Comparison of ENCODE assay signal across 10 mouse cellular contexts in the genomic region with DNA sequence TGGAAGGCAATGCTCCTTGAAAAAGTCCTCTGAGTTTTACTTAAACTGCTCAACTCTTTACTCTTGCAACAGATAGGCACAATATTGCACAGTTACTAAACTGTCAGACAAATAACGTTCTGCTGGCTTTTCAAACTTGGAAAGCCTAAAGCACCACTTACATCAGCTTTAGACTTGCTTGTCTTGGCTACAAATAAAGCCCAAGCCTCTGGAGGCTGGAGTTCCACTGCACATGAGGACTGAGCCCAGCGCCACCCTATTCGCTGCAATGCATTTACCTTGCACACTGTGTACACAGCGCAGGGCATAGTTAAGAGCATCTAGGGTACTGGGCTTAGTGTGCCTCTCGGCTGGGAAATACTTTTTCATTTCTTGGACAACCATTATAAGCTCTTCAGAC. TPM values are rescaled to one million over a fixed set of nuclear protein-coding genes. Genes with fewer than 3 reads are reported as not detected.
DNase-seq lines count a peak whose midpoint lies in the region; ATAC-seq and TF ChIP-seq lines count a peak whose summit lies in the region.
"Had no signal": no experiment of that assay in that cellular context is flagged by ENCODE, and none has a peak within 500 bp of the region (broad histone marks: within the 10 kb centered on the region; RNA-seq: fewer than 3 reads in every experiment).

No protein-coding gene starts in this region.

- peak overlapping the region; percentile 98; the same call in 1 of the 2 replicates for H3K4me2 ChIP-seq in forebrain, embryonic 11.5 days (ENCODE audit: low read depth, low read length, severe bottlenecking)
- H3K4me2 ChIP-seq in hindbrain, embryonic 14.5 days (replicated peaks): peak overlapping the region; percentile 99
- peak overlapping the region; percentile 93 for H3K4me2 ChIP-seq in myocyte (ENCODE audit: low read depth)

- no peak overlapping the region for H3K9ac ChIP-seq in forebrain, embryonic 11.5 days (ENCODE audit: low read length)
- H3K9ac ChIP-seq in hindbrain, embryonic 14.5 days: no peak overlapping the region
- peak overlapping the region; percentile 81 for H3K9ac ChIP-seq in liver, adult 2 months (ENCODE audit: low read depth, low read length)

- TF ChIP-seq POLR2A in liver, adult 2 months (IDR thresholded peaks at IDR 0.05; ENCODE audit: extremely low read depth, insufficient read depth, low read length): no peak
- no peak for TF ChIP-seq POLR2A in myocyte (IDR thresholded peaks at IDR 0.05; ENCODE audit: insufficient read length, low read depth)

- H3K27me3 ChIP-seq in forebrain, embryonic 11.5 days (ENCODE audit: control insufficient read depth, insufficient read depth, low read length): no peaks in the 10 kb centered on the region; the same call in 1 of the 2 replicates
- H3K27me3 ChIP-seq in hindbrain, embryonic 14.5 days (ENCODE audit: control insufficient read depth, insufficient read depth, low read length): peaks cover 11% of the 10 kb centered on the region
- no peaks in the 10 kb centered on the region for H3K27me3 ChIP-seq in liver, adult 2 months (ENCODE audit: control insufficient read depth, insufficient read depth, low read length)
- no peaks in the 10 kb centered on the region for H3K27me3 ChIP-seq in myocyte (ENCODE audit: control insufficient read depth, insufficient read depth, insufficient read length)

- no peak; the same call in 1 of the 2 replicates for TF ChIP-seq CTCF in left cerebral cortex, adult 2 months (IDR thresholded peaks at IDR 0.05)
- no peak for TF ChIP-seq CTCF in liver, adult 2 months (IDR thresholded peaks at IDR 0.05; ENCODE audit: low read depth, low read length)

- H3K36me3 ChIP-seq in forebrain, embryonic 11.5 days (ENCODE audit: control insufficient read depth, insufficient read depth, low read length): no peaks in the 10 kb centered on the region
- H3K36me3 ChIP-seq in hindbrain, embryonic 14.5 days (replicated peaks; ENCODE audit: control insufficient read depth, insufficient read depth): peaks cover 18% of the 10 kb centered on the region
- peaks cover 25% of the 10 kb centered on the region for H3K36me3 ChIP-seq in liver, adult 2 months (ENCODE audit: control insufficient read depth, insufficient read depth, low read length)
- H3K36me3 ChIP-seq in myocyte (ENCODE audit: control insufficient read depth, insufficient read depth): peaks cover 7% of the 10 kb centered on the region

- H3K4me3 ChIP-seq in left cerebral cortex, adult 2 months: peak overlapping the region; percentile 83
- no peak overlapping the region; the same call in 1 of the 2 replicates for H3K4me3 ChIP-seq in forebrain, embryonic 11.5 days (ENCODE audit: low read depth, low read length)
- H3K4me3 ChIP-seq in hindbrain, embryonic 14.5 days (replicated peaks; ENCODE audit: low read length): no peak overlapping the region
- H3K4me3 ChIP-seq in liver, adult 2 months (ENCODE audit: insufficient read depth, low read depth, low read length): peak overlapping the region; percentile 72
- peak overlapping the region; percentile 53 for H3K4me3 ChIP-seq in myocyte

- no peaks in the 10 kb centered on the region for H3K9me3 ChIP-seq in forebrain, embryonic 11.5 days (ENCODE audit: control insufficient read depth, low read length)
- H3K9me3 ChIP-seq in hindbrain, embryonic 14.5 days (ENCODE audit: control insufficient read depth, low read length): no peaks in the 10 kb centered on the region

- H3K4me1 ChIP-seq in forebrain, embryonic 11.5 days (replicated peaks; ENCODE audit: control insufficient read depth, insufficient read depth, low read length): peaks cover 6% of the 10 kb centered on the region; the same call in 1 of the 2 replicates
- H3K4me1 ChIP-seq in hindbrain, embryonic 14.5 days (replicated peaks; ENCODE audit: control insufficient read depth, insufficient read depth, low read length): peaks cover 8% of the 10 kb centered on the region
- H3K4me1 ChIP-seq in liver, adult 2 months (ENCODE audit: control insufficient read depth, insufficient read depth, low read length): peaks cover 7% of the 10 kb centered on the region; the same call in 1 of the 2 replicates

- H3K27ac ChIP-seq in left cerebral cortex, adult 2 months: no peak overlapping the region; the same call in 1 of the 2 replicates
- no peak overlapping the region for H3K27ac ChIP-seq in forebrain, embryonic 11.5 days (ENCODE audit: low read depth, low read length)
- no peak overlapping the region for H3K27ac ChIP-seq in hindbrain, embryonic 14.5 days
- H3K27ac ChIP-seq in liver, adult 2 months (replicated peaks; ENCODE audit: insufficient read depth, low read depth, low read length): peak overlapping the region; percentile 90

- WGBS in forebrain, embryonic 11.5 days: 55% methylated on average over 5 of the region's 5 CpGs
- WGBS in hindbrain, embryonic 14.5 days: 55% methylated on average over 5 of the region's 5 CpGs
- WGBS in liver, adult 2 months: 15% methylated on average over 5 of the region's 5 CpGs

- H3K79me2 ChIP-seq in liver, adult 2 months (ENCODE audit: control insufficient read depth, insufficient read depth, low read length): no peaks in the 10 kb centered on the region
- no peaks in the 10 kb centered on the region for H3K79me2 ChIP-seq in myocyte (ENCODE audit: control insufficient read depth, insufficient read depth)

- intact Hi-C loops in left cerebral cortex, adult 2 months (cut with DNase I): loop anchor here (5.0 kb wide), 1 partner anchor 131 kb away; the partner anchor contains the start of genes Park7 and Tnfrsf9

- no peak for ATAC-seq in forebrain, embryonic 11.5 days (replicated peaks; ENCODE audit: low FRiP score)
- no peak for ATAC-seq in hindbrain, embryonic 14.5 days (ENCODE audit: low FRiP score)
- no peak for ATAC-seq in CD4-positive, CD25-positive, alpha-beta regulatory T cell, adult 4 months

- DNase-seq in left cerebral cortex, adult 2 months (ENCODE audit: extremely low spot score in 1 of 2, low spot score in 2 of 2): peak in 1 of 2 experiments; percentile 24
- no peak for DNase-seq in left cerebral cortex, adult 9 months (ENCODE audit: low spot score in 2 of 2)
- DNase-seq in forebrain, embryonic 11.5 days (ENCODE audit: low spot score): no peak
- DNase-seq in hindbrain, embryonic 14.5 days (ENCODE audit: low spot score): no peak
- peak; percentile 75 for DNase-seq in liver, adult 2 months (ENCODE audit: extremely low read depth, low read depth, low spot score)
- DNase-seq in thymus, postnatal 36 days: no peak

- no peak overlapping the region for H3ac ChIP-seq in myocyte (ENCODE audit: control insufficient read depth, insufficient read length)

TF ChIP-seq in myocyte, 11 proteins besides CTCF, POLR2A, EP300 and RAD21:
- TF ChIP-seq POLR2AphosphoS2 (IDR thresholded peaks at IDR 0.05; ENCODE audit: insufficient read length, low read depth): no peak
- TF ChIP-seq MYOG (IDR thresholded peaks at IDR 0.05; ENCODE audit: control insufficient read depth in 1 of 3, insufficient read depth in 1 of 3, insufficient read length in 2 of 3, low read depth in 2 of 3): no peak
- no peak for TF ChIP-seq USF1 (IDR thresholded peaks at IDR 0.05; ENCODE audit: low read depth)
- no peak for TF ChIP-seq TCF12 (IDR thresholded peaks at IDR 0.05; ENCODE audit: insufficient read depth, poor library complexity, severe bottlenecking)
- no peak for TF ChIP-seq SRF (IDR thresholded peaks at IDR 0.05; ENCODE audit: control insufficient read depth, insufficient read length, low read depth)
- no peak for TF ChIP-seq MAX (IDR thresholded peaks at IDR 0.05; ENCODE audit: low read depth)
- no peak for TF ChIP-seq MYOD1 (IDR thresholded peaks at IDR 0.05; ENCODE audit: control insufficient read depth in 1 of 3, insufficient read length in 2 of 3, low read depth in 2 of 3)
- no peak for TF ChIP-seq E2F4 (IDR thresholded peaks at IDR 0.05; ENCODE audit: insufficient read depth)
- TF ChIP-seq TCF3 (IDR thresholded peaks at IDR 0.05; ENCODE audit: insufficient read length, low read depth): no peak
- no peak for TF ChIP-seq REST (IDR thresholded peaks at IDR 0.05; ENCODE audit: insufficient read depth, insufficient read length)
- TF ChIP-seq CEBPB (IDR thresholded peaks at IDR 0.05; ENCODE audit: insufficient read depth, poor library complexity, severe bottlenecking): no peak
TF ChIP-seq in myocyte: peak in this region for 0.

RNA-seq across cellular contexts. Expression of gene Per3, which starts 1.2 kb away (rescaled TPM):
- 10 to 100 TPM; 25.1 to 29.9 TPM for total RNA-seq in left cerebral cortex, adult 2 months (2021)
- 5.5 and 6.7 TPM in 2 replicates for polyA plus RNA-seq in forebrain, embryonic 11.5 days (2014; fragmentation: Nextera tagmentation; extraction: Ambion mirVana)
- polyA plus RNA-seq in hindbrain, embryonic 14.5 days (2014; fragmentation: Nextera tagmentation; extraction: Ambion mirVana): 3.9 and 5.1 TPM in 2 replicates
- total RNA-seq in liver, adult 2 months (2014; rRNA removed): 23.2 and 28.9 TPM in 2 replicates
- polyA plus RNA-seq in liver, adult 2 months (2012; rRNA removed): 1.6 and 4.0 TPM in 2 replicates
- polyA plus RNA-seq in myocyte (2012; fragmentation: generic; extraction: Trizol): 2.1 TPM
- 1 to 10 TPM; 4.7 to 5.2 TPM for polyA plus RNA-seq in CD4-positive, CD25-positive, alpha-beta regulatory T cell, adult 4 months (2017; shearing (Covaris generic))

RNA-seq across cellular contexts. Expression of gene Vamp3, which starts 14.5 kb away (rescaled TPM):
- total RNA-seq in left cerebral cortex, adult 2 months (2021): 10 to 100 TPM; 29.6 to 32.5 TPM
- 96.1 and 109 TPM in 2 replicates for polyA plus RNA-seq in forebrain, embryonic 11.5 days (2014; fragmentation: Nextera tagmentation; extraction: Ambion mirVana)
- polyA plus RNA-seq in hindbrain, embryonic 14.5 days (2014; fragmentation: Nextera tagmentation; extraction: Ambion mirVana): 29.9 and 43.2 TPM in 2 replicates
- 16.4 and 18.4 TPM in 2 replicates for total RNA-seq in liver, adult 2 months (2014; rRNA removed)
- polyA plus RNA-seq in liver, adult 2 months (2012; rRNA removed): 5.8 and 5.9 TPM in 2 replicates
- polyA plus RNA-seq in myocyte (2012; fragmentation: generic; extraction: Trizol): 58.2 TPM
- polyA plus RNA-seq in CD4-positive, CD25-positive, alpha-beta regulatory T cell, adult 4 months (2017; shearing (Covaris generic)): 10 to 100 TPM; 41.7 to 53.2 TPM

RNA-seq across cellular contexts. Expression of gene Gm13090, which starts 46.1 kb away (rescaled TPM):
- total RNA-seq in left cerebral cortex, adult 2 months (2021): not detected
- polyA plus RNA-seq in forebrain, embryonic 11.5 days (2014; fragmentation: Nextera tagmentation; extraction: Ambion mirVana): 0.39 TPM in 1 of 2 replicates, not detected in the other
- 0.30 and 0.36 TPM in 2 replicates for polyA plus RNA-seq in hindbrain, embryonic 14.5 days (2014; fragmentation: Nextera tagmentation; extraction: Ambion mirVana)
- total RNA-seq in liver, adult 2 months (2014; rRNA removed): not detected in 2 replicates
- polyA plus RNA-seq in liver, adult 2 months (2012; rRNA removed): not detected in 2 replicates
- polyA plus RNA-seq in myocyte (2012; fragmentation: generic; extraction: Trizol): not detected
- polyA plus RNA-seq in CD4-positive, CD25-positive, alpha-beta regulatory T cell, adult 4 months (2017; shearing (Covaris generic)): not detected
- total RNA-seq: left cerebral cortex, postnatal 25 days; MEL had no signal

RNA-seq across cellular contexts. Expression of gene Uts2, which starts 46.4 kb away (rescaled TPM):
- total RNA-seq in left cerebral cortex, adult 2 months (2021): not detected
- polyA plus RNA-seq in forebrain, embryonic 11.5 days (2014; fragmentation: Nextera tagmentation; extraction: Ambion mirVana): not detected in 2 replicates
- polyA plus RNA-seq in hindbrain, embryonic 14.5 days (2014; fragmentation: Nextera tagmentation; extraction: Ambion mirVana): 0.57 TPM in 1 of 2 replicates, not detected in the other
- not detected in 2 replicates for total RNA-seq in liver, adult 2 months (2014; rRNA removed)
- not detected in 2 replicates for polyA plus RNA-seq in liver, adult 2 months (2012; rRNA removed)
- polyA plus RNA-seq in myocyte (2012; fragmentation: generic; extraction: Trizol): not detected
- polyA plus RNA-seq in CD4-positive, CD25-positive, alpha-beta regulatory T cell, adult 4 months (2017; shearing (Covaris generic)): not detected
- total RNA-seq: left cerebral cortex, postnatal 25 days; MEL had no signal

Comparison
In these comparisons a context has a peak if more than half of its experiments do, and no peak if none do; other contexts are left out.
1. H3K4me3 ChIP-seq: peak in left cerebral cortex, adult 2 months (single experiment), liver, adult 2 months (single experiment) and myocyte (single experiment); none in forebrain, embryonic 11.5 days (single experiment) and hindbrain, embryonic 14.5 days (single experiment).
2. Peak in every context shown above with its lines, with median percentiles within 50 percentile points of each other: H3K4me2 ChIP-seq.